Mouse (Mus musculus): Measurements from ENCODE around the gene Plek.
A peak's percentile ranks its signal among the peaks of the same experiment; 100 is the strongest.

Plek gene

DNA sequence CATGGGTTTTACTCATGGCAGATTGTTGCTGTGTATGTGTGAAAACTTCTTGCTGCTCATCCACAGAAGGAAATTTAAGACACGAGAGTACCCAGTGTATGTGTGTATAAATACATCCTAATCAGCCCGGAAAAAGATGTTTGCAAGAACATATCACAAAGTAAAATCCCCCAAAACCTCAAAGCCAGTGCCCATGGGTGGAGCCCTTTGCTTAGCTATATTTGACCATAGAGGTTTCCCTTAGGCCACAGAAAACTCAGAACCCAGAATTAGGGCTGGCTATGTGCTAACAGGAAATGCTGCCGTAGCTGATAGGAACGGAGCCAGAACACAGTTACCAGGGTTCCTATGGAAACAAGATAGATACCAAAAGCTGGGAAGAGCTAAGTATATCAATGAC, 75.2 kb downstream of the Plek start:
- peak; percentile 97 for TF ChIP-seq GATA4 (IDR thresholded peaks at IDR 0.05; ENCODE audit: insufficient replicate concordance, low read length)

DNA sequence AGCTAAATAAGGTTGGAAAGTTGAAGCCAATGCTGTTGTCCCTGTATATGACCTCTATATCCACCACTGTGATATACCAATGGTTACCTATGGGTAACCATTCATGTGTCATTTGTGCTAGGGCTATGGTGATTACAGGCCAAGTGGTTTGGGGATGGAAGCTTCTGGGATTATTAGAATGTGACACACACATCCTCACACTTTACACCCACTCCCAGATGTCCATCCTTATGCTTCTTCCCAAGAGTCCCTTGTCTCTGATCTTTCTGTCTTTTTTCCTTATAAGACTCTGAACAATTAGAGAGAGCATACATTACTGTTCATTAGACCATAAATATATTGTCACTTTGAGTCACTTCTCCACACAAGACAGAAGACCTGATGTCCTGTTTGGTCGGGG, 79.1 kb downstream of the Plek start:
- no peak for TF ChIP-seq GATA4 (IDR thresholded peaks at IDR 0.05; ENCODE audit: insufficient replicate concordance, low read length)

DNA sequence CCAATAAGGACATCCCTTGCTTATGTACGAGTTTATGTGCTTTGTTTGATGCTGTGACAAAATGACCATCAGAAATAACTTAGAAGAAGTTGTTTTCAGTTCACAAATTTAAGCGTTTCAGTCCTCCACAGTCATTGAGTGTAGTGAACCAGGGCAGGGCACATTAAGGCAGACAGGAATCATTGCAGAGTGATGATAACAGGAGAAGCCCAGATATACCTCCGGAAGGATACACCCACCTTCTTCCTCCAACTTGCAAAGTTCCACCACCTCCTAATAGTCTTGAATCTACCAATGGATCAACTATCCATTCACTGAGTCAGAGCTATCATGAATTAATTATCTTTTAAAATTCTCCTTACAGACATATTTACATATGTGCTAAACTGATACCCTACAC, 80.2 kb downstream of the Plek start:
- no peak for TF ChIP-seq GATA4 (IDR thresholded peaks at IDR 0.05; ENCODE audit: insufficient replicate concordance, low read length)

DNA sequence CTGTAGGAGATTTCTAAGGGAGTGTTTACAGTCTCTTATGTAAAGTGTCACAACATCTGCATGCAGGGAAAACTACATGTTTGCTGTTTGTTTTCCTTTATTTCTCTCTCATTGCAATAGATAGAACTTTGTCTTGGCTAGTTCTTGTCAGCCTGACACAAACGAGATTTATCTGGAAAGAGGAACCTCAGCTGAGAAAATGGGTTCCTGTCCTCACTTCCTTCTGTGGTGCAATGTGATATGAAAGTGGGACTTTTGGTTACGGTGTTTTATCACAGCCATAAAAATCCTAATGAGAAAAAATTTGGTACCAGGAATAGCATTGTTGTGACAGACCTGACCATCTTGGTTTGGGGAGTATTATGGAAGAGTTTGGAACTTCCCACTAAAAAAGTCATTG, 82.5 kb downstream of the Plek start:
- TF ChIP-seq GATA4 (IDR thresholded peaks at IDR 0.05; ENCODE audit: insufficient replicate concordance, low read length), result no peak

DNA sequence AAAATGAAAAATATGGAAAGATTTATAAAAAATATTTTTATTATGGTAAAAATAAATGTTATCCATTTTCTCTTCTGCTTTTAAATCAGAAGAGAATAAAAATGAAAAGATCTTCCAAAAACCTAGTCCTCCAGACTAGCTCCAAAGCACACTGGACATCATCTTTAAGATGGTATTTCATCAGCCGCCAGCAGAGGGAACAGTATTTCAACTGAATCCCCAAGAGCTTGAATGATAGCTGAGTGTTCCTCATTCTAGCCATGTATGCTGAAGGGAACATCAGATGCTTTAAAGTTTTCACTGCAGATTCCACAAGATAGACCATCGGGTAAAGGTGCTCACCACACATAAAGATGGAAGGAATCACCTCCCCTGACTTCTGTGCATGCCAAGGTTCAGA, 84.4 kb downstream of the Plek start:
- no peak for TF ChIP-seq GATA4 (IDR thresholded peaks at IDR 0.05; ENCODE audit: insufficient replicate concordance, low read length)

DNA sequence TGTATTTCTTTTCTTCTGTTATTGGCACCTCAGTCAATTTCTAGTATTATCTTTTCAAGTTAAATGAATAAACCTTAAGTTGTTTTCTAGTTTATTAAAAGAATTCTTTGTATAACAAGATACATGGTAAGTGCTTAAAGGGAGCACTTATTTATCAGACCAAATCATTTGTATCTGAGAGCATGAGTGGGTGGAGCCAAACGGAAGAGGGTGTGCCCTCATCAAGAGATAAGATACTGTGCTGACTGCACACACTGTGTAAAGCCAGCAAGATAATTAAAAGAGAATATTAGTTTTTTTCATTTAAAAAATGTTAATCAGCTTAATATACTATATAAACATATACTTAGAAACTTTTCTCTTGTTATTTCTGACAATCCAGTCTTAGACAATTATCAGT, 93.7 kb downstream of the Plek start:
- no peak for TF ChIP-seq GATA4 (IDR thresholded peaks at IDR 0.05; ENCODE audit: insufficient replicate concordance, low read length)

DNA sequence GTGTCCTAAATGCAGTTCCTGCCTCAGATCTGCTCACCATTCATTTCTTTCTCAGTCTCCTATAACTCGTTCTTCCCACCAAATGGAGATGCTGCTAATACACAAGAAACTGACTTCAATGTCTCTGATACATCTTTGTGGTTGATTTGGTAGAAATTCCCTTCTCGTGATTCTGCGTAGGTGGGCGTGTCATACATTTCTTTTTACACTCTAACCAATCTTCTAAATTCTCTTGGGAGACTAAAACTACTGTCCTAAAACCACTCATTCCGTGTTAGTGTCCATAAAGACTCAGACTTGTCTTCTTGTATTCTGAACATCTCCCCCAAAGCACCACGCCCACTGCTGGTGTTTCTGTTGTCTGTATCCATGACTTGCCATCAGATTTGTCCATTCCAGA, 95.2 kb downstream of the Plek start:
- TF ChIP-seq GATA4 (IDR thresholded peaks at IDR 0.05; ENCODE audit: insufficient replicate concordance, low read length), result no peak

DNA sequence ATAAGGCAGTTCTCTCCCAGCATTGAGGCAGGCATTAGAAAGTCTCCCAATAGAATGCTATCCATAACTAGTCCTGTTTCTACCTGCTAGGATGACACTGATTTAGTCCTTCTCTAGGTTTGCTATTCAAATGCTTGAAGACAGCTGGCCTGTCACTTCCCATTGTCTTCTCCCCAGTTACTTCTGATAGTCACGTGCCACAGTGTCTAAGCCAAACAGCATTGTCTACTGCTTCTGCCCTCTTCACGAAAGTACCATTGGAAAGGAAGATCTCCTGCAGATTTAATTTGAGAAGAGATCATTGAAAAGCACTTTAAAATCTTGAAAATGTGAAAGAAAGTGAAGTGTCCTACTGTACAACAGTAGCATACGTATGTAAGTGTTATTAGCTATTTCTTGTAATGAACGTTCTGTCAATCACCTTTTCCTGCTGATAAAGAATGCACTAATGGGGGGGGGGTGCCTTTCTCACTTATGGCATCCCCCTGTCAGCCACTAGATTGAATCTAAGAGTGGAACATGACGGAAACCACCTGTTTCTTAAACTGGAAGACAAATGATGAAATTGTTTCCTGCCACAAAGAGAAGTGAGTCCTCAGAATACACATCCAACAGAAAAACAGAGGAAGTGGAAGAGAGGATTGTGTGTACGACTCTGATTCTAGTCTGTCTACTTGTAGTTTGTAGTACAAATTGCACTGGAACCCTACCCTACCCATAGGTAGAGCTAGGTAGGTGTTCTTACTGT, 95.9 kb downstream of the Plek start:
- no peak for TF ChIP-seq GATA4 (IDR thresholded peaks at IDR 0.05; ENCODE audit: insufficient replicate concordance, low read length)

DNA sequence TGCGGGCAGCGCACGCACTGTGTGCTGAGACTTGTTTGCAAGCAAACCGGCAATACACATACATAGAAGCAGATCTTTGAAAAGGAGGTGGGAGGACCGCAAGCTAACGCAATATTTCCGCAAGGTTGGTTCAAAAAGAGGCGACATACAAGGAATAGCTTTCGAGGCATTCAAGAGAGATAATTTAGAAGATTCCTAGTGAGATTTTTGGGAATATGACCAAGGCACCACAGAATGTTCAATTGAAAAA, 100.5 kb downstream of the Plek start:
- TF ChIP-seq GATA4 (IDR thresholded peaks at IDR 0.05; ENCODE audit: insufficient replicate concordance, low read length), result no peak

DNA sequence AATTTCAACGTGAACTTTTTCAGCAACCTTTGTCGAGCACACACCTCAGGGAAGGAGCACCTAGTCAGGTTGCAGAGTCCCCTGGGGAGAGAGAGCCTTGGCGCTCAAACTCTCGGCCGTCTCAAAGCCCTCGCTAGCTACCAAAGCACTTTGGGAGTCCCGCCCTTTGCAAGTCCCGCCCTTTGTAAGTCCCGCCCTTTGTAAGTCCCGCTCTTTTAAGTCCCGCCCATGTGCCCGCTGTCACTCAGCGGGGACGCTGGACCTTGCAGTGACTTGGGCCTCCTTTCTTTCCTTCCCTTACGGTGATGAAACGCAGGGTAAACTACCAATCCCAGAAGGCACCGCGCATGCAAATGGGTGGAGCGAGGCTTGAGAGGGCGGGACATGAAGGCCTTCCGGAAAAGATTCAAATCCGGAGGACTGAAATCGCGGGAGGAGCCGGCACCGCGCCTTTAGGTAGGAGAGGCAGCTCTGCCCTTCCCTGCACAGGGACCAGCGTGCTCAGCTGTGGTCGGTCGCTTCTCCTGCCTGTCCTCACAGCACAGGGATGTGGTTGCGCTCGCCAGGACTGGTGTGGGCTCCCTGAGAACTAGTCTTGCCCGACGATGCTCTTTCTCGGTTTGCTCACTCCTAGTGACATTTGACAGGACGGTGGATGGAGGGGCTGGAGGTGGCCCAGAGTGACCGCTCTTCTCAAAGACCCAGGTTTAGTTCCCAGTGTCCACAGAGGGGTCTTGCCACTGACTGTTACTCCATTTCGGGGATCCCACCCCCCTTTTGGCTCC, 101.0 kb downstream of the Plek start, which contains the start of gene Fbxo48:
Gene Fbxo48, plus strand, starts transcription at position 400 of the 785 bp plus-strand sequence.
- TF ChIP-seq GATA4 (IDR thresholded peaks at IDR 0.05; ENCODE audit: insufficient replicate concordance, low read length), result no peak

DNA sequence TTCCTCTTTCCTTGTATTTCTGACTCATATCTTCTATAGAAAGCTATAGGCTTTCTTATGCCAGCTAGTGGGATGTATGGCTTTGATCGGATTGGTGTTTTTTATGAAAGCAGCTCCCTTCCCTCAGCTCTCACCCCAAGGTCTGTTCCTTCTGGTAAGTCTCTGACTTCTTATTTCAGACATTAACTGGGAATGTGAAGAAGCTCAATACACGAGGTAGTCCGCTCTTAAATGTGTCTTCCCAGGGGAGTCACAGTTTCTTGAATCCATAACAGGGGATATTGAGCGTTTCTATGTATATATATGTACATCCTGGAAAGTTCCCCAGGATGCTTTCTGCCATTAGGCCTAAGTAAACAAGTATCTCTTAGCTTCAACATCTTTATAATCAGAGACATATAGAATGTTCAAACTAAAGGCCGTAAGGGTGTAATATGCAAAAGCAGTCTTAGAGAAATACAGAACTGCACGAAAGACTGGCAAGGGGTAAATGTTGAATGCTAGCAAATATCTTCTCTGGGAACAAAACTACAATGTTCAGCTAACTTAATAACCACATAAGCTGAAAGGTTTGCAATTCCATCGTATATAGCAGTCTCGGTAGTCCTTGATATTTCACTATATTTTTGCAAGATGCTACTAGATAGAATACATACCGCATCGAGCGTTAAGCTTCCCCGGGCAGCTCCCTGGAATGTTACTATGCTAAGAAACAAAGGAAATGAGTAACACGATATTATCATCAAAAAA, 101.8 kb downstream of the Plek start:
- TF ChIP-seq GATA4 (IDR thresholded peaks at IDR 0.05; ENCODE audit: insufficient replicate concordance, low read length), result no peak

DNA sequence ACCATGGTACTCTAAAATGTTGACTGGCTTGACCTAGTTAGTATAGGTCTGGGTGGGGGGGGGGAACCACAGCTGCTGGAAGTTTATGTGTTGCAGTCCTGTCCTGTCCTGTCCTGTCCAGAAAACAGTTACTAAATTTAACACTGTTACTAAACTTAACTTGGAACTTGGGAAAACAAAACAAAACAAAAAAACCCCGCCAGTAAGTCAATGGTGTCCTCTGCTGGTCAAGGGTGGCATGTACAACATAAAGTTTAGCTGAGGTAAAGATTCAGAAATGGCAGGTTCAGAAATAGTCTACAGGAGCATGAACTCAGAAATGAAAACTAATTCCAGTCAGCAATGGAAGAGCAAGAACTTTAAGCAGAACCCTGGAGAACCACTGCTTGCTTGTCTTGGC, 103.4 kb downstream of the Plek start:
- TF ChIP-seq GATA4 (IDR thresholded peaks at IDR 0.05; ENCODE audit: insufficient replicate concordance, low read length), result no peak

DNA sequence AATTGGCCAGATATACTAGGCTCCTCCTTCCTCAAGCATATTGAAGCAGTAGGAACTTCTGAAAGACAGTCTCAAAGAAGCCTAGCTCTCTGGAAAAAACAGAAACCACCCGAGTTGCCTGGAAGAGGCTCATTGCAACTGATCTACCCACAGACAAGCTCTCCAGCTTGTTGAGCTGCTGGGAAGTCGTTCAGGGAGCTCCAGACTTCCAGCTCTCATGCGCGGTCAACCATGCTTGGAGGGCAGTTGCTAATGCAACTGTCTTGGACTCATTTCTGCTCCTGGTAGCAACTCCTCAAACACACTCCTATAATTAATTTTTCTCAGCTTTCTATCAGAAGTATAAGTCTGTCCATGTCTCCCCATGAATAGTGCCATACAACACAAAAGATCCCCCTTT, 109.2 kb downstream of the Plek start:
- no peak for TF ChIP-seq GATA4 (IDR thresholded peaks at IDR 0.05; ENCODE audit: insufficient replicate concordance, low read length)

DNA sequence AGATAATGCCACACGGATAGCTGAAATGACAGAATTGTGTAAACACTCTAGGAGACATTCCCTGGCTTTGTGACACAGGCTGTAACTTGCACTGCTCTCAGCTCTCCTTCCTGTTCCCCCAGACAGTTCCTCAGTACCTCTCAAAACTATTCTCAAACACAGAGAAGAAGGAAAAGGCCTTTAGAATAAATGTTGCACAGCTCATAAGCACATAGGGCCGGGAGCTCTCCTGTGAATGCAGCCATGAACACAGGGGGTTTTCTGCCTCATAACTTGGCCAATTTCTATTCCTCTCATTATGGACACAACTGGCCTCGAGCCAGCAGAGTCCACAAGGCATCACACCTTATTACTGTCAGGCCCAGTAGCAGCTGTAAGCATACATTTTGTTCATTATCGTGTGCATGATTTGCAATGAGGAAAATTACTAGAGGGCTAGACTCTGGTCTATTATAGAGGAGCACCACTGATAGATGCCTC, 110.2 kb downstream of the Plek start:
- no peak for TF ChIP-seq GATA4 (IDR thresholded peaks at IDR 0.05; ENCODE audit: insufficient replicate concordance, low read length)

DNA sequence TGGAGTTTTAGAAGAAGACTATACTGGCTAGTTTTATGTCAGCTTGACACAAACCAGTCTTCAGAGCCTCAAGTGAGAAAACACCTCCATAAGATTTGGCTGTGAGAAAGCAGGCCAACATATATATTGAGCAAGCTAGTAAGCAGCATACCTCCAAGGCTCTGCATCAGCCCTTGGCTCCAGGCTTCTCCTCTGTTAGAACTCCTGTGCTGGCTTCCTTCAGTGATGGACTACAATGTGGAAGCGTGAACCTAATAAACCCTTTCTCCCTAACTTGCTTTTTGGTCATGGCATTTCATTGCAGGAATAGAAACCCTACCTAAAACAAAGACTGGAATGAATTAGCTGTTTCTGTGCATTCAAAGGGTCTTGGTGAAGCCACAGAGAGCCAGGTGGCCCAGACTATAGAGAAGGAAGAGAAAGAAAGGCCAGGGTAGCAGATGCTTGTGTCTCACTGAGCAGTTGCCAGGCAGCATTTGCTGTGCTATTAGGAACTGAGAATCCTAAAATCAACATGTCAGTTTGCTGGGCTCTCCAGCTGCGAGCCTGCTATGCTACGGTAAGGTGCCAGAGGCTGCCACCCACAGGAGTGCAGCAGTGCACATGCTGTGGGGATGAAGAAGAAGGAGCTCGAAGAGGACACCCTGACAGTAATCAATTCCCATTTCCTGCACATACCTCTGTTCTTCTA, 110.9 kb downstream of the Plek start:
- no peak for TF ChIP-seq GATA4 (IDR thresholded peaks at IDR 0.05; ENCODE audit: insufficient replicate concordance, low read length)
